Mouse (Mus musculus) 416B (cell line): ENCODE measurements around the gene Stk39.

ENCODE experiments used
- DNase-seq: peaks from one replicate; pipeline ENCODE4 v3.0.0; 2011; ENCODE audit warnings: low read depth

The Stk39 gene

GRCm38 (mm10) chr2:68420223-68420622 lies 51.8 kb downstream of the Stk39 start:
- DNase-seq, result no peak

DNA sequence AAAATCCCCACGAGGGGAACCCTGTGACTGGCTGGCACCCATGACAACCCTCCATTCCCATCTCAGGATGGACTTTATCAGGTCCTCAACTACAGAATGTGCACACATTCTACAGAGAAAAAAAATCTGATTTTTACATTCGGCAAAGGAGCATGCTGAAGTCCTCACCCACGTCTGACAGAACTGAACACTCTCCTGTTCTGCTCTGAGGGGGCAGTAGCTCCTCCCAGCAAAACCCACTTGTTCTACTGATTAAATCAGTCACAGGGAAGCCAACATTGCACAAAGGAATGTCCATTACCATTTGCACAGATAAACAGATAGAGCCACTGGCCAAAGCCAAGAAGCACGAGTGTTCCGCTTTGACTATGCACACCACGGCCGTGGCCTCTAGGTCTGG lies 52.3 kb downstream of the Stk39 start:
- DNase-seq, result no peak

- DNase-seq, result no peak
Observed at GRCm38 (mm10) chr2:68419165-68419564, 52.9 kb downstream of the Stk39 start.

DNA sequence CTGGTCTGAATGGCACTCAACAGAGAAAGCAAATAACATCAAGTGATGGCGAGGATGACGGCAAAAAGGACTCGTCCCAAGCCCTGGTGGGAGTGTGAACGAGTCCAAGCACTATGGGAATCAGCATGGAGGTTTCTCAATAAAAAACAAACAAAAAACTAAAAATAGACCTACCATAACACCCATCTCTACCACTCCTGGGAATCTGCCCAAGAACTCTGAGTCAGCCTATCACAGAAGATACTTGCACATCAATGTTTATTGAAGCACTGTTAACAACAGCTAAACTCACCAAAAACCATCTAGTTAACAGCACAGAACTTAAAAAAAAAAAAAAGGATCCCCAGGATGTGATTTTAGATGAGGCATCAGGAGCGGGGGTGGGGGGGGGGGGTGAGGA lies 55.0 kb downstream of the Stk39 start:
- DNase-seq, result no peak

- no peak for DNase-seq
Observed at GRCm38 (mm10) chr2:68415691-68416090, 56.4 kb downstream of the Stk39 start.

DNA sequence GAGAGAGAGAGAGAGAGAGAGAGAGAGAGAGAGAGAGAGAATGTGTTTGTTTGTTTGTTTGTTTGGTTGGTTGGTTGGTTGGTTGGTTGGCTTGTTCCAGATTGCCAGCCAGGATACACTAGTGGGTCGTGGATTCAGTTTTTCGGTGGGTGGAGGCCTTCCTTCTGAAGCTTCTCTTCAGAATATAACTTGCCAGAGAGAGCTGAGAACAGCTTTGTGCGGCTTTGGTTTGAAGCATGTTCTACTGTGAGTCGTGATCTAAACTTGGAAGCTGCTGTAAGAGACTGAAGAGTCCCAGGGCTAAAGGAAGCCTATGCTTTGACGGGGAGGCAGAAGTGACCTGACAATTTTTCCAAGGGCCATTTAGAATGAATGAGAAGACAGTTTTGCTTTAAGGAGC lies 59.9 kb downstream of the Stk39 start:
- DNase-seq, result no peak

DNA sequence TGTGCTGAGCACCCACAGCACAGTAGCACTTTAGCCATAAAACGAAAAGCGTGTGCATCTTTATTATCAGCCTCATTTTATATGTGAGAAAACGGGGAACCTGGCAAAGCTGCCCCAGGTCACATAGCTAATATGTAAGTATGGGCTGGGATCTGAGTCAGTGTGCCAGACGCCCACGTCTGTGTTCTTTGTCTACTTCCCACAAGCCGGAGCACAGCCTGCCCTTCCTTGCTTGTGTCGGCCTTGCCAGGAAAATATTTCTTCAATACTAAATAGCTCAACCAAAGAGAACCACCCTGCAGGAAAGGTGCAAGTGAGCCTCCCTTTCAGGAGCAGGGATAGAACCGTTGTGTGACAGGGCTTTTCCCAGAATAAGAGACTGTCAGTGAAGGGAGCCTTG lies 60.9 kb downstream of the Stk39 start:
- DNase-seq, result no peak

- no peak for DNase-seq
Observed at GRCm38 (mm10) chr2:68409640-68410215, 62.3 kb downstream of the Stk39 start.

DNA sequence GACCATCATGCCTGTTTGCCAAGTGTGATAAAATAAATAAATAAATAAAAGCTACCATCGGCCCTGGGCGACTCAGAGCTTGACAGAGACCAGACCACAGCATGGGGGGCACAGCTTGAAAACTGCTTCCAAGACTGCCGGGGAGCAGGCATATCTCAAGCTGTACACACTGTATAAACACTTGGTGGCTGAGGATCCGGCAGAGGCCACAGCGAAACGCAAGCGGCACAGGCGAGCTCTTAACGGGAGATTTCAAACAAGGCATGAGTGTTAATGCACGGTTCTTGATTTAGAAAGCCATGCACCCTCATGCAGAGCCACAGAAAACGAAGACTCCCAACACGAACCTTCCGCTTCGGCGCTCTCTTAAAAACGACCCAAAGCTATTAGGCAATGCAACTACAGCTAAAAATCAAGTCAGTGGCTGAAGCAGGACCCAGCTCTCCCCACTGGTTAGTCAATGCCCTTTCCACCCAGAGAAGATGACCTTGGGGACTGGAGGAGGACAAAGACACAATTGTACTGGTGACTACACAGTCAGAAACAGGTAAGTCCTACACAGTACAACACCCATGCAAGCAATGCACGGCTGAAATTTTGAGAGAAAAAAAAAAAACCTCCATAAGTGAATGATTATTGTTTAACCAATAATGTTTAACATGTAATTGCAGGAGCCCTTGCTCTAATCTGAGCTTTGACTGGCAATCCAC lies 63.6 kb downstream of the Stk39 start:
- no peak for DNase-seq

DNA sequence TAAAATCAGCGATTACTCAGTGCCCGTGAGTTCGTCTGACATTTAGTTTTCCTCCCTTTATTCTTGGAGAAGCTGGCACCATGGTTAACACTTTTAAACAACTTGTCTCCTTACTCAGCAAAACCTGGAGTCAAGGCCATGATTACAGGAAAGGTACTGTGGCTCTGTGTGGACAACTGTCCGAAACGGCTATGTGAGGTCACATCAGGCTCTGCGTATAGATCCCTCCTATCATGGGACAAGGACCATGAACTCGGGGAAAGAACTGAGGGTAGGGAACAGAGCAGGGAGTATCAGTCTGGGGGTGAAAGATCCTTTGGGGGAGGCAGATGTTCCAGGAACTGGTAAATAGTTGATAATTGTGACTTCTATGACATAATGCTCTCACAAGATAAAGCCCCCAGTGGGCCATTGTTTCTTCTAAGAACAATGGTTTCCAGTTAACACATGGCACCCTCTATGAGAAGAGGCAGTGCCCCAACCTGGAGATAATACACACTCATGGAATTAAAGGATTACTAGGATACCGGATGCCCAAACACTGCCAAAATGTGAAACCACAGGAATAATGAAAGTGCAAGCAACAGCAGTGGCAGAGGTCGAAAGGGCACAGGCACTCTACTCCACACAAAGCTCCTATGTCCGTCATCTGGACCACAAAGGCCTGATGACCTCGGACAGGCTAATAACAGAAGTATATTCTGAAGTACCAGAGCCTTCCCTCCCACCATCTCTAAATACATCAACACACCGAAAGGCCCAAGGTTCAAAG lies 64.7 kb downstream of the Stk39 start:
- no peak for DNase-seq

- no peak for DNase-seq
Observed at GRCm38 (mm10) chr2:68406571-68407074, 65.4 kb downstream of the Stk39 start.

DNA sequence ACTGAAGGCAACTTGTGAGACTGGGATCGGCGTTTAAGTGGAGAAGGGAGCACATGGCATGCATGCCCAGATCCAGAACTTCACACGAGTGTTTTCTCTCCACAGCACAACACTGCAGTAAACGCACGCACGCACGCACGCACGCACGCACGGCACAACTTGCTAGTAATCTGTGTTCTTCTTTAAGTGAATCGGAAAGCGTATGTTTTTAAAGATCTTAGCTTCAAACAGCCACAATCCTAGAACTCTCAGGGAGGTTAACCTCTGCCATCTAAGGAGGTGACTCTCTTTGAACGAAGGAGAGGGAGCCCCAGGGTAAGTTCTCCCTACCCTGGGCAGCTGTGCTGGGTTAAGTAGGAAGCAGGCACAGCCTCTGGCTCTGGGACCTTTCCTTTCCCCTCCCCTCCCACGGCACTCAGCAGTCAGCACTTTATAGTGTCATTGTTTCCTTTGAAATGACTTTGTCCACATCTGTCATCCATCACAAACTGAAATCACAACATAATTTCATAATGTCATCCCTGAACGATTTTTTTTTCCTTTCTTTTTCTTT lies 66.8 kb downstream of the Stk39 start:
- DNase-seq, result no peak

DNA sequence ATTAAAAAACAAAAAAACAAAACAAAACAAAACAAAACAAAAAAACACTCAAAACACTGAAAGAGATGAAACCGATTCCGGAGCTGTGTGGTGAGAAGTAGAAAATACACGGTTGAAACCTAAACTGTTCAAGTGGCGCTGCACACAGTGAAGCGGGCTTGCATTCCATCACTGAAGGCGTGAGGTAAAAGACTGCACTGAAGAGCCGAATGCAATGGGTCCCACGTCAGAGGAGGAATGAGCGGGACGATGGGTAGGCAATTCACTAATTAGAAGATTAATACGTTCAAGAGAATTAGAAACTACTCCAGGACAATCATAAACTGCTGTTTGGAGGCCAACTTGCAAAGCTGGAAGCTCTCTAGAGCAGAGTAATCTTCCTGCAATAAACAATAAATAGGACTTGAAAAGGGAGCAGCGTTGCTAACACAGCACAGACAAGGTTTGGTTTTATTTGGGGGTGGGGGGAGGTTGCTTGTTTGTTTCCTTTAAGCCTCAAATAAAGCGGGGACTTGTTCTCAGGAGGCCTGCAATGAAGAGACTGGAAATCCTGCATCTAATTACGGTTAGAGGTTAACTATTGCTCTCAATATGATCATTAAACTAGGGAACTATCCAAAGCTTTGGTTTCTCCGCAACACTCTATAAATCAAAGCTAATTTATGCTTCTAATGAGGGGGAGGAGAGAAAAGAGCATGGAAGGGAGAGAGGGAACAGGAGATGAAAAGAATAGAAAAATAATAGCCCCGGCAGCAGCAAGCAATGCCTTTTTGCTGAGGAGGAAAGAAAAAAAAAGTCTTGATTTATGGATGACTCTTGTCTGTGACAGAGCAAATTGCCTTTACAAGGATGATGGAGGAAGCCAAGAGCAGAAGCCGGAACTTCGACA lies 67.5 kb downstream of the Stk39 start:
- DNase-seq, result no peak

GRCm38 (mm10) chr2:68393611-68394549 lies 78.2 kb downstream of the Stk39 start:
- DNase-seq, result no peak

DNA sequence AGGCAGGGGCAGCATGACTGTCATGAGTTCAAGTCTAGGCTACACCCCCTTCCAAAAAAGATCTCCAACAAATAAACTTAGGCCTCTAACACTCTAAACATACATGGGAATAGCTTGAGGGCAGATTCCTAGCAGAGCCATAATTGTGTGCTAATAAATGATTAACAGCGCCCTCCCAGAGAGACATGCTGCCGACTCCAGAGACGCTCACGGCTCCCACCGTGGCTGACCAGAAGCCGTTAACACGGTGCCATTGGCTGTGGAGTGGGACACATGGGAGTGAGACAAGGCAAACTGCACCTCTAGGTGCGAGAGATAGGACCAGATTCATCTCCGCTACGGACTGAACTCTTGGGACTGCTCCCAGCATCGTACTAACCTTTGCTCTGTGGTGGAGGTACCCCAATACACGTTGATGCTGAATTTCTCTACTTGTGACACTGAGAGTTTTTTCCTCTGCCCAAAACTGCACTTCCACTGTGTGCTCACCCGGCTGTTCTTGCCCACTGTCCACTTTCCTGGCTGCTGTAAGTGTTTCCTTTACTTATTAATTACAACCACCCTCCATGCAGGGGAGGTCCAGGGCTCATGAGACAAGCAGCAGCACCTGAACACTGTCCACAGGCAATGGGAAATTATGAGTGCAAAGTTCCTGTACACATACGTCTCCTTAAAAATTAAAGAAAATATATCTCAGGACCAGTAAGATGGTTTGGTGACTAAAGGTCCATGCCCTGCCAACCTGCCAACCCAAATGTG lies 84.1 kb downstream of the Stk39 start:
- DNase-seq, result no peak

DNA sequence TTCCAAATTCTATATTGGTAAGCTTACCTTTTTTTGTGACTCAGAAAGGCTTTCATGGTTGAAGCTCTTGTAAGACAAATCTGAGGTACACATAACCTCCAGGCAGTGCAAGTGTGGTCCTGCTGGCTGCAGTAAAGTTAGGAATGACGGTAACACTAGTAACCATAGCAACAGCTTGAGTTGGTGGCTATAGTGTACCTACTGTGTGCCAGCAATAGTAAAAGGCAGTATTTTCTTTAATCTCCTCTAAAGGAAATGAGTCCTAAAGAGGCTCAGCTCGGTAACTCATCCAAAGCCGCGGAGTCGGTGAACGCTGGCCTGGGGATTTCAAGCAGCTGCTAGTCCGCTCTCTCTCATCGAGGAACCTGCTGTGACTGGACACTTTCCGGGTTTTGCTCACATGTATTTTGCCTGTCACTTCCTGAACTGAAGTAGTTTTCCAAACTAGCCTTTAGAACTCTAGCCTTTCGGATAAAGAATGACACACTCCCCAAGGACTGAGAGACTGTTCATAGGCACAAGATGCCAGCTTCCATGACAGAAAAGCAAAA lies 85.7 kb downstream of the Stk39 start:
- DNase-seq, result no peak

- DNase-seq, result no peak
Observed at GRCm38 (mm10) chr2:68385654-68386312, 86.3 kb downstream of the Stk39 start.

GRCm38 (mm10) chr2:68383964-68384363 lies 88.1 kb downstream of the Stk39 start:
- DNase-seq, result no peak
